Mouse (Mus musculus) embryonic facial prominence, embryonic 10.5 days (tissue): ENCODE measurements around the gene Rassf3. TPM values are rescaled to one million over a fixed set of nuclear protein-coding genes. Genes with fewer than 3 reads are reported as not detected.

ENCODE experiments used
- DNase-seq: peaks from one replicate; pipeline ENCODE4 v3.0.0-alpha.2; 2017; ENCODE audit warnings: low spot score
- H3K27ac ChIP-seq: fragments of 300-500 bp; sonication (generic); replicated peaks from 2 replicates; pipeline ENCODE4 v1.5.1; 2016; ENCODE audit warnings: mild to moderate bottlenecking
- H3K27me3 ChIP-seq: fragments of 300-500 bp; sonication (generic); replicated peaks from 2 replicates; pipeline ENCODE4 v1.6.1; 2016; ENCODE audit warnings: low read depth, mild to moderate bottlenecking; ENCODE audit not compliant: poor library complexity, severe bottlenecking
- H3K36me3 ChIP-seq: fragments of 300-500 bp; sonication (generic); replicated peaks from 2 replicates; pipeline ENCODE4 v1.6.1; 2016; ENCODE audit warnings: mild to moderate bottlenecking, moderate library complexity
- H3K4me1 ChIP-seq: fragments of 300-500 bp; sonication (generic); 2 replicates; pipeline ENCODE4 v1.6.1; 2016
- H3K4me3 ChIP-seq: fragments of 300-500 bp; sonication (generic); 2 replicates; pipeline ENCODE4 v1.5.1; 2016; ENCODE audit warnings: mild to moderate bottlenecking, moderate library complexity
- H3K9me3 ChIP-seq: fragments of 300-500 bp; sonication (generic); 2 replicates; pipeline ENCODE4 v1.6.1; 2016; ENCODE audit warnings: mild to moderate bottlenecking
- WGBS: fragments of 180-500 bp; shearing (Covaris S2); methylation state at CpG from one replicate; pipeline ENCODE4 v1.1.7; 2016; 5-methylcytosine and 5-hydroxymethylcytosine counted together
- polyA plus RNA-seq: library from polyadenylated mRNA; unstranded; fragments of >200 nt; fragmentation: Nextera tagmentation; extraction: Ambion mirVana; gene quantifications from 2 replicates; pipeline ENCODE4 v1.2.1, GENCODE M21; 2016

Rassf3 gene
- polyA plus RNA-seq, 1 experiment from 2014 or later = 19.4 TPM

GRCm38 (mm10) chr10:121432041-121432634 lies 44.0 kb downstream of the Rassf3 start:
- Histone ChIP-seq H3K9me3 (no peaks in the 10 kb centered on the region), H3K4me3 (no peak overlapping the region), H3K36me3 (no peaks in the 10 kb centered on the region), H3K27me3 (no peaks in the 10 kb centered on the region), H3K4me1 (peaks cover 95% of the 10 kb centered on the region), H3K27ac (peak overlapping the region; percentile 67)
- WGBS = 63% methylated on average over 12 of the region's 12 CpGs
- DNase-seq = no peak

- DNase-seq = no peak
- H3K27ac ChIP-seq = peak overlapping the region; percentile 85
These were observed 45.2 kb downstream of the Rassf3 start for GRCm38 (mm10) chr10:121430764-121431540.

GRCm38 (mm10) chr10:121429981-121430682 lies 46.0 kb downstream of the Rassf3 start:
- Histone ChIP-seq H3K36me3 (0 out of 2 replicates have a peak, but pooled peaks cover under 1% of the 10 kb centered on the region), H3K27me3 (no peaks in the 10 kb centered on the region), H3K4me3 (peak overlapping the region; percentile 37), H3K27ac (peak overlapping the region; percentile 85), H3K4me1 (peaks cover 91% of the 10 kb centered on the region), H3K9me3 (no peaks in the 10 kb centered on the region)
- peak; percentile 57 for DNase-seq
- 18% methylated on average over 14 of the region's 14 CpGs for WGBS

More at GRCm38 (mm10) chr10:121430764-121431540, 45.2 kb downstream of the Rassf3 start:
- 67% methylated on average over 15 of the region's 15 CpGs for WGBS
- Histone ChIP-seq H3K27me3 (no peaks in the 10 kb centered on the region), H3K36me3 (no peaks in the 10 kb centered on the region), H3K4me1 (peaks cover 92% of the 10 kb centered on the region), H3K4me3 (peak overlapping the region; percentile 37; the same call in 1 of the 2 replicates), H3K9me3 (no peaks in the 10 kb centered on the region)

GRCm38 (mm10) chr10:121429581-121429980 lies 46.6 kb downstream of the Rassf3 start:
- H3K4me3 ChIP-seq = peak overlapping the region; percentile 37; the same call in 1 of the 2 replicates
- peak overlapping the region; percentile 85 for H3K27ac ChIP-seq
- 53% methylated on average over 8 of the region's 8 CpGs for WGBS
- no peaks in the 10 kb centered on the region for H3K27me3 ChIP-seq
- no peaks in the 10 kb centered on the region for H3K9me3 ChIP-seq
- 0 out of 2 replicates have a peak, but pooled peaks cover 2% of the 10 kb centered on the region for H3K36me3 ChIP-seq
- H3K4me1 ChIP-seq = peaks cover 86% of the 10 kb centered on the region
- DNase-seq = no peak

GRCm38 (mm10) chr10:121429089-121429488 lies 47.1 kb downstream of the Rassf3 start:
- no peak overlapping the region for H3K4me3 ChIP-seq
- peak overlapping the region; percentile 85 for H3K27ac ChIP-seq
- H3K9me3 ChIP-seq = no peaks in the 10 kb centered on the region
- H3K27me3 ChIP-seq = no peaks in the 10 kb centered on the region
- H3K4me1 ChIP-seq = peaks cover 83% of the 10 kb centered on the region
- WGBS = 35% methylated on average over 2 of the region's 2 CpGs
- DNase-seq = peak; percentile 59
- H3K36me3 ChIP-seq = 0 out of 2 replicates have a peak, but pooled peaks cover 2% of the 10 kb centered on the region

- WGBS = 85% methylated on average over 15 of the region's 15 CpGs
- Histone ChIP-seq H3K27ac (peak overlapping the region; percentile 72), H3K36me3 (0 out of 2 replicates have a peak, but pooled peaks cover 2% of the 10 kb centered on the region), H3K4me3 (no peak overlapping the region), H3K4me1 (peaks cover 88% of the 10 kb centered on the region), H3K27me3 (no peaks in the 10 kb centered on the region), H3K9me3 (no peaks in the 10 kb centered on the region)
- no peak for DNase-seq
These were observed 48.0 kb downstream of the Rassf3 start for GRCm38 (mm10) chr10:121428011-121428711.

- WGBS = 58% methylated on average over 5 of the region's 5 CpGs
- Histone ChIP-seq H3K27ac (0 out of 2 replicates have a peak overlapping the region, but pooled peaks have one; percentile 72), H3K4me1 (peaks cover 81% of the 10 kb centered on the region)
These were observed 49.0 kb downstream of the Rassf3 start for GRCm38 (mm10) chr10:121427136-121427535.

GRCm38 (mm10) chr10:121426458-121427070 lies 49.6 kb downstream of the Rassf3 start:
- Histone ChIP-seq H3K4me1 (peaks cover 75% of the 10 kb centered on the region), H3K27ac (no peak overlapping the region), H3K9me3 (no peaks in the 10 kb centered on the region), H3K27me3 (no peaks in the 10 kb centered on the region), H3K4me3 (no peak overlapping the region), H3K36me3 (0 out of 2 replicates have a peak, but pooled peaks cover 2% of the 10 kb centered on the region)
- DNase-seq = no peak
- WGBS = 49% methylated on average over 5 of the region's 5 CpGs

More at GRCm38 (mm10) chr10:121427136-121427535, 49.0 kb downstream of the Rassf3 start:
- H3K4me3 ChIP-seq = no peak overlapping the region
- no peaks in the 10 kb centered on the region for H3K27me3 ChIP-seq
- no peak for DNase-seq
- 0 out of 2 replicates have a peak, but pooled peaks cover 2% of the 10 kb centered on the region for H3K36me3 ChIP-seq
- no peaks in the 10 kb centered on the region for H3K9me3 ChIP-seq

- Histone ChIP-seq H3K9me3 (no peaks in the 10 kb centered on the region), H3K27me3 (no peaks in the 10 kb centered on the region), H3K27ac (no peak overlapping the region), H3K4me3 (no peak overlapping the region), H3K4me1 (peaks cover 71% of the 10 kb centered on the region), H3K36me3 (0 out of 2 replicates have a peak, but pooled peaks cover 2% of the 10 kb centered on the region)
- no peak for DNase-seq
- WGBS = 79% methylated on average over 14 of the region's 14 CpGs
These were observed 50.6 kb downstream of the Rassf3 start for GRCm38 (mm10) chr10:121425506-121426025.

- no peaks in the 10 kb centered on the region for H3K27me3 ChIP-seq
- H3K36me3 ChIP-seq = 0 out of 2 replicates have a peak, but pooled peaks cover 2% of the 10 kb centered on the region
- no peaks in the 10 kb centered on the region for H3K9me3 ChIP-seq
- peaks cover 71% of the 10 kb centered on the region for H3K4me1 ChIP-seq
- WGBS = 80% methylated on average over 5 of the region's 5 CpGs
- H3K4me3 ChIP-seq = no peak overlapping the region
- DNase-seq = no peak
- H3K27ac ChIP-seq = no peak overlapping the region; the same call in 1 of the 2 replicates
These were observed 51.1 kb downstream of the Rassf3 start for GRCm38 (mm10) chr10:121425079-121425478.

- H3K36me3 ChIP-seq = 0 out of 2 replicates have a peak, but pooled peaks cover 2% of the 10 kb centered on the region
- 85% methylated on average over 3 of the region's 3 CpGs for WGBS
- H3K27ac ChIP-seq = no peak overlapping the region
- H3K4me1 ChIP-seq = peaks cover 71% of the 10 kb centered on the region
- no peaks in the 10 kb centered on the region for H3K9me3 ChIP-seq
- H3K4me3 ChIP-seq = no peak overlapping the region
- H3K27me3 ChIP-seq = no peaks in the 10 kb centered on the region
- DNase-seq = no peak
These were observed 51.7 kb downstream of the Rassf3 start for GRCm38 (mm10) chr10:121424455-121424854.
